Mouse (Mus musculus) bone marrow macrophage, adult 2 months (primary cell): Measurements from ENCODE around the gene Lipc.

ENCODE experiments used
- CTCF ChIP-seq: IDR thresholded peaks from 2 replicates; pipeline ENCODE4 v1.5.1; 2012; ENCODE audit warnings: low read depth, mild to moderate bottlenecking, low read length, moderate library complexity
- POLR2A ChIP-seq: IDR thresholded peaks from 2 replicates; pipeline ENCODE4 v1.6.1; 2012; ENCODE audit warnings: mild to moderate bottlenecking, low read depth, low read length, borderline replicate concordance

GRCm38 (mm10) chr9:70864039-70864438 is 88.0 kb downstream of the Lipc start:
- TF ChIP-seq CTCF (no peak), POLR2A (no peak)
